Mouse (Mus musculus) left cerebral cortex, postnatal 36 days (tissue): ENCODE data around the gene Ydjc. TPM values are rescaled to one million over a fixed set of nuclear protein-coding genes. Genes with fewer than 3 reads are reported as not detected.

Source experiments
- DNase-seq, 2 experiments: peaks; one replicate each; pipeline ENCODE4 v3.0.0; 2021 to 2022; ENCODE audit warnings: low spot score in 2 of 2, mixed read lengths in 1 of 2
- intact Hi-C: fragments of 180-260 bp; cut with DNase I; formaldehyde crosslinking; loops from one replicate; pipeline ENCODE4 v1.15.1; 2025
- microRNA-seq: library from miRNA; unstranded; fragments of <30 nt; microRNA quantifications from one replicate; pipeline ENCODE4 v1.2.0, GENCODE M21; 2022
- total RNA-seq, 2 experiments: library from RNA; stranded (reverse); gene quantifications; 2 replicates each; pipeline ENCODE4 v1.2.3; 2021

The Ydjc gene
- total RNA-seq, 2 experiments from 2014 or later = 27.5 to 27.6 TPM

DNA sequence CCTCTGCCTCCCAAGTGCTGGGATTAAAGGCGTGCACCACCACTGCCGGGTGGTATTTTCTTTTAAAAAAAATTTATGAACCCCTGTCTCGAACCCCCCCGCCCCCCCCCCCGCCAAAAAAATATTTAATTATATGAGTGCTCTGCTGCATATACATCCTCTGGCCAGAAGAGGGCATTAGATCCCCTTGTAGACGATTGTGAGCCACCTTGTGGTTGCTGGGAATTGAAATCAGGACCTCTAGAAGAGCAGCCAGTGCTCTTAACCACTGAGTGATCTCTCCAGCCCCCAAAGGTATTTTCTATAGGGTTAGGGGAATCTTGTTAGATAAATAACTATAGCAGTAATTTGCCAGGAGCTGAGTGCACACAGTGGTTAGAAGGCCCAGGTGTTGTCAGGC, 60.6 kb downstream of the Ydjc start:
- no peak for DNase-seq
- intact Hi-C loops = loop anchor here (5.0 kb wide), 2 partner anchors 58 to 73 kb away; partner anchors contain the start of genes Ccdc116 and Sdf2l1

DNA sequence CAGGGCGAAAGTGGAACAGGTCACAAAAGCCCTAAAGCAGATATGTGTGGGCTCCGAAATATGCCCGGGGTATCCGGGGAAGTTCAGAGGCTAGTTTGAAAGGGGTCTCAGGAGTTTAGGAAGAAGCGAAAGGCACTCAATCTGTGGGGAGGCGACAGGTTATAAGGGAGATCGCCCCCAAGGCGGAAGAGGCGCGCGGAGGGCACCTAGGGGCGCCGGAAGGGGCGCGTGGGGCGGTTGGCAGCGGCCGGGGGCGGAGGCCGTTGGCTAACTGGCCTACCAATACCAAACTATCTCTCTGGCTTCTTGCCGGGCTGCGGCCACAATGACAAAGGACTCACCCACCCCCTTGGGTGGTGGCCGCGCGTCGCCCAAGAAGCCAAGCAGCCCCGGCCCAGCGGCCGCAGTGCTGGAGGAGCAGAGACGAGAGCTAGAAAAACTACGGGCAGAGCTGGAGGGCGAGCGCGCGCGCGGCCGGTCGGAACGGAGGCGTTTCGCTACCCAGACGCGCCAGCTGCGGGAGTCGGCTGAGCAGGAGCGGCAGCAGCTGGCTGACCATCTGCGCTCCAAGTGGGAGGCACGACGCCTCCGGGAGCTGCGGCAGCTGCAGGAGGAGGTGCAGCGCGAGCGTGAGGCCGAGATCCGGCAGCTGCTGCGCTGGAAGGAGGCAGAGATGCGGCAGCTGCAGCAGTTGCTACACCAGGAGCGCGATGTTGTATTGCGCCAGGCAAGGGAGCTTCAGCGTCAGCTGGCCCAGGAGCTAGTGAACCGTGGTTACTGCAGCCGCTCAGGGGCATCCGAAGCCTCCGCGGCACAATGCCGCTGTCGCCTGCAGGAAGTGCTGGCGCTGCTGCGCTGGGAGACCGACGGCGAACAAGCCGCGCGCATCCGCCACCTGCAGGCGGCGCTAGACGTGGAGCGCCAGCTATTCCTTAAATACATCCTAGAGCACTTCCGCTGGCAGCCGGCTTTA, 64.3 kb downstream of the Ydjc start, which contains the start of gene Rimbp3:
TSS of gene Rimbp3 (plus strand) at position 215 of the 973 bp plus-strand sequence.
- peak; percentile 79 to 84 for DNase-seq
- intact Hi-C loops = loop anchor here (1.0 kb wide), 1 partner anchor 68 kb away; the partner anchor contains the start of gene Tmem191c

DNA sequence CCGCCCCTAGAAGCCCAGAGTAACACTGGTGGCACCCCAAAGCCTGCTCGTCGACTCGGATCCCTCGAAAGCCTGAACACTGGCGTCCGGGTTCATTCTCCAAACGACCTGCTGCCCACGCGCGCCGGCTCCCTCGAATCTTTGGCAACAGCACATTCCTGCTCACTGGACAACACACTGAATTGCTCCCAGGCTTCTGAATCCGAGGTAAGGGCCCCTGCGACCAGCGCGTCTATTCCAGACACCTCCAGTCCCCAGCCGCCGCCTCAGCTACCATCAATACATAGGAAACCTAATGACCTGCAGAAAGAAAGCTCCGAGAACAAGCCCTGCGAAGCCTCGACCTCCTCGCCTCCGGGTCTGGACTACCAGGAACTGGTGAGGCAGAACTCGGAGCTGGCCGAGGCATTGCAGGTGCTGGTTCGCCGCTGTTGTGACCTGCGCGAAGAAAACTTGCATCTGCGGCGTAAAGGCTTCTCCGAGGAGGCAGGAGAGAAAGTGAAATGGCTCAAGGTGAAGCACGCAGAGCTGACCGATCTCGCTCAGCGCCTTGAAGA, 65.1 kb downstream of the Ydjc start:
- intact Hi-C loops = loop anchor here (1.0 kb wide), 1 partner anchor 67 kb away; the partner anchor contains the start of gene Tmem191c
- peak in 1 of 2 experiments; percentile 10 for DNase-seq

Small RNA genes within 50 kb of the gene (microRNA-seq; reads per million reads assigned to microRNA genes)
- gene Mir130b (82.0 reads per million, percentile 54 among the genes with 10 or more reads in this experiment), gene Mir301b (not detected)

Other genes with a start within 250 kb of the Ydjc start
- gene Ppm1f, start 248.2 kb upstream of the Ydjc start, total RNA-seq = 10 to 100 TPM; 44.9 to 52.7 TPM
- 100 to 1,000 TPM; 478 to 491 TPM for gene Mapk1, start 161.2 kb upstream of the Ydjc start, total RNA-seq
- 10 to 100 TPM; 42.6 TPM for gene Ypel1, start 74.9 kb upstream of the Ydjc start, total RNA-seq
- gene Ppil2, start 33.4 kb upstream of the Ydjc start, total RNA-seq = 10 to 100 TPM; 76.3 to 92.1 TPM
- gene 2610318N02Rik, start 19.5 kb upstream of the Ydjc start, total RNA-seq = 1 to 10 TPM; 1.4 to 2.2 TPM
- 10 to 100 TPM; 19.9 to 34.7 TPM for gene Sdf2l1, start 12.2 kb upstream of the Ydjc start, total RNA-seq
- gene Ccdc116, start 2.6 kb downstream of the Ydjc start, total RNA-seq = 1 to 10 TPM; 2.0 to 2.9 TPM
- gene Ube2l3, start 58.0 kb downstream of the Ydjc start, total RNA-seq = 100 to 1,000 TPM; 123 to 145 TPM
- 1 to 10 TPM; 1.7 to 2.0 TPM for gene Rimbp3, start 64.0 kb downstream of the Ydjc start, total RNA-seq
- gene Hic2, start 89.0 kb downstream of the Ydjc start, total RNA-seq = 1 to 10 TPM; 5.3 to 5.4 TPM
- gene Tmem191c, start 131.5 kb downstream of the Ydjc start, total RNA-seq = 100 to 1,000 TPM; 102 to 115 TPM
- gene Serpind1, start 186.8 kb downstream of the Ydjc start, total RNA-seq = 1 to 10 TPM; 1.9 to 2.5 TPM